Mouse (Mus musculus) kidney, embryonic 15.5 days (tissue): ENCODE measurements around the gene Icmt. TPM values are rescaled to one million over a fixed set of nuclear protein-coding genes. Genes with fewer than 3 reads are reported as not detected.

Experiments used
- ATAC-seq: fragments of 200-750 bp; cut with Nextera tagmentation; replicated peaks from 2 replicates; pipeline ENCODE4 v1.8.0; 2017; ENCODE audit warnings: moderate TSS enrichment; ENCODE audit not compliant: low FRiP score
- H3K27ac ChIP-seq: fragments of 300-500 bp; sonication (generic); 2 replicates; pipeline ENCODE4 v1.5.1; 2015; ENCODE audit warnings: mild to moderate bottlenecking, inconsistent platforms
- H3K27me3 ChIP-seq: fragments of 300-500 bp; sonication (generic); 2 replicates; pipeline ENCODE4 v1.6.1; 2015; ENCODE audit warnings: inconsistent platforms
- H3K36me3 ChIP-seq: fragments of 300-500 bp; sonication (generic); 2 replicates; pipeline ENCODE4 v1.6.1; 2015; ENCODE audit warnings: inconsistent platforms
- H3K4me1 ChIP-seq: fragments of 300-500 bp; sonication (generic); 2 replicates; pipeline ENCODE4 v1.6.1; 2015; ENCODE audit warnings: inconsistent platforms
- H3K4me2 ChIP-seq: fragments of 300-500 bp; sonication (generic); 2 replicates; pipeline ENCODE4 v1.6.1; 2015; ENCODE audit warnings: moderate library complexity, mild to moderate bottlenecking, inconsistent platforms
- H3K4me3 ChIP-seq: fragments of 300-500 bp; sonication (generic); replicated peaks from 2 replicates; pipeline ENCODE4 v1.5.1; 2015; ENCODE audit warnings: mild to moderate bottlenecking, inconsistent platforms
- H3K9ac ChIP-seq: fragments of 300-500 bp; sonication (generic); 2 replicates; pipeline ENCODE4 v1.6.1; 2015; ENCODE audit warnings: mild to moderate bottlenecking, inconsistent platforms
- H3K9me3 ChIP-seq: fragments of 300-500 bp; sonication (generic); replicated peaks from 2 replicates; pipeline ENCODE4 v1.6.1; 2016; ENCODE audit warnings: inconsistent platforms
- WGBS: fragments of 180-500 bp; shearing (Covaris S2); methylation state at CpG from one replicate; pipeline ENCODE4 v1.1.7; 2015; ENCODE audit warnings: mixed read lengths; 5-methylcytosine and 5-hydroxymethylcytosine counted together
- polyA plus RNA-seq: library from polyadenylated mRNA; unstranded; fragments of >200 nt; fragmentation: Nextera tagmentation; extraction: Ambion mirVana; gene quantifications from 2 replicates; pipeline ENCODE4 v1.2.1, GENCODE M21; 2015

Icmt gene
- polyA plus RNA-seq, 1 experiment from 2014 or later = 28.7 TPM

DNA sequence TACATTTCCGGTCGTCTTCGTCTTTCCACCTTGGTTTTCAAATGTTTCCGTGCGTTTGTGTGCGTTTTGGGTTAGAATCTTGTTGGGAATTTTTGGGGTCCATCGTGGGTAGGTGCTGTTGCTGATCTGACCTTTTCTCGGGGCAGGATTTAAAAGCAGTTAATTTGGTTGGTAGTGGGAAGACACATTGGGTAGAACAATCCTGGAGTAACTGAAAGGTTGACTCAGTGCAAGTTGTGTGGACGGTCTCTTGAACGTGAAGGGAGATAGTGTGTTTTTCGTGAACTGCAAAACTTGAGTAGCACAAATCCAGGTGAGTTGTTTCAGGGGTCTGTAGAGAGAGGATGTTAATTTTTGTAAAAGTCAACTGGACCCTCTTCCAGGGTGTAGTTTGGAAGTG lies 29.5 kb downstream of the Icmt start:
- WGBS = 1% methylated on average over 11 of the region's 11 CpGs
- Histone ChIP-seq H3K9me3 (no peaks in the 10 kb centered on the region), H3K4me1 (peaks cover 18% of the 10 kb centered on the region), H3K4me3 (peak overlapping the region; percentile 99), H3K27ac (peak overlapping the region; percentile 83; the same call in 1 of the 2 replicates), H3K9ac (peak overlapping the region; percentile 99), H3K4me2 (peak overlapping the region; percentile 72), H3K36me3 (peaks cover 42% of the 10 kb centered on the region), H3K27me3 (no peaks in the 10 kb centered on the region)
- no peak for ATAC-seq

DNA sequence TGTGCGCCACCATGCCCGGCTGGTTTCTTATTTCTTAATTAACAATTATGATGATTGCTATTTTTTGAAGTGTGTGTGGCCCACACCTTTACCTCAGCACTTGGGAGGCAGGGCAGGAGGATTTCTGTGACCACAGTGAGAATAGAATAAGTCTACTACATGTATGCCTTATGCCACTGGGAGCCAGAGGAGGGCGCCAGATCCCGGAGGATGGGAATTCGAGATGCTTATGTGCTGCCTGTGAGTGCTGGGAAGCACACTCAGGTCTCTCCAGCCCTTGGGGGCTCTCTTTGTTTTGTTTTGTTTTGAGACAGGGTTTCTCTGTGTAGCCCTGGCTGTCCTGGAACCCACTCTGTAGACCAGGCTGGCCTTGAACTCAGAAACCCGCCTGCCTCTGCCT lies 31.7 kb downstream of the Icmt start:
- Histone ChIP-seq H3K27me3 (no peaks in the 10 kb centered on the region), H3K9me3 (no peaks in the 10 kb centered on the region), H3K27ac (no peak overlapping the region), H3K4me3 (no peak overlapping the region), H3K9ac (no peak overlapping the region), H3K4me2 (no peak overlapping the region), H3K36me3 (peaks cover 63% of the 10 kb centered on the region), H3K4me1 (peaks cover 18% of the 10 kb centered on the region)
- no peak for ATAC-seq
- 75% methylated on average over 6 of the region's 6 CpGs for WGBS

DNA sequence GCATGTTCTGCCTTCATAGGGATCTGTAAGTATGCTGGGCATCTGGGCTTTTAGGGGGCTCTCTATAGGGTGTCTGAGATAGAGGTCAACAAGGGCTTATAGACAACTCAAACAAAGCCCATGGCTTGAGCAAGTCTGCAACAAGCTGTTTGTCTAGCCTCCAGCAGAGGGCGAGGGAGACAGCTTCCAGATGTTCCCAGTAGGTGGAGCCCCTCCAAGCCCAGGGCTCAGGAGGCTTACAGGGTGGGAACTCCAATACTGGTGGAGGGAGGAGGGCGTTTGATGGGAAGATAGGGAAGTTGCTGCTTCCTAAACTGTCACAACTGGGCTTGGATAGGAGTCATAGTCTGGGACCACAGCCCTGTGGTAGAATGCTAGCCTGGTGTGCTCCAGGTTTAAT lies 35.9 kb downstream of the Icmt start:
- Histone ChIP-seq H3K9ac (no peak overlapping the region), H3K27ac (no peak overlapping the region), H3K27me3 (peaks cover 19% of the 10 kb centered on the region), H3K9me3 (no peaks in the 10 kb centered on the region), H3K36me3 (peaks cover 78% of the 10 kb centered on the region), H3K4me1 (peaks cover 2% of the 10 kb centered on the region; the same call in 1 of the 2 replicates), H3K4me3 (no peak overlapping the region), H3K4me2 (no peak overlapping the region)
- peak; percentile 43 for ATAC-seq
- WGBS = 27% methylated on average over 2 of the region's 2 CpGs

DNA sequence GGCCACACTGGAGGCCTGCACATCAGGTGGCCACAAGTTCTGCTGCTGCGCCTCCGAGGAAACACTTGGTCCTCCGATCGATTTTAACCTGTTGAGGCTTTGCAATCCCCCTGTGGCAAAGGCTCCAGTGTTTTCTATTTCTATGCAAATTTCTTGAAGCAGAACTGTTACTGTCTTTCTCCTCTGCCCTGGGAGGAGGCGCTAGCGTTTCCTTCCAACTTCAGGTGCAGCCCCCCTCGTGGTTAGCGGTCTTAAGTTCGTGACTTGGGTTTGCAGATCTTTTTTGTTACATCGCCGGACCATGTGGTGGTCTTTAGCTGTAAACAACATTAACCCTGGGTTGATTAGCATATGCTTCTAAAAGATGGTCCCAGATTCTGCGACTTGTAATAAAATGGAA lies 36.6 kb downstream of the Icmt start:
- no peak overlapping the region for H3K9ac ChIP-seq
- no peaks in the 10 kb centered on the region for H3K9me3 ChIP-seq
- WGBS = 94% methylated on average over 12 of the region's 12 CpGs
- H3K27me3 ChIP-seq = peaks cover 25% of the 10 kb centered on the region
- H3K4me1 ChIP-seq = peaks cover 5% of the 10 kb centered on the region
- peaks cover 72% of the 10 kb centered on the region for H3K36me3 ChIP-seq
- no peak for ATAC-seq
- no peak overlapping the region for H3K27ac ChIP-seq
- no peak overlapping the region for H3K4me2 ChIP-seq
- H3K4me3 ChIP-seq = no peak overlapping the region

DNA sequence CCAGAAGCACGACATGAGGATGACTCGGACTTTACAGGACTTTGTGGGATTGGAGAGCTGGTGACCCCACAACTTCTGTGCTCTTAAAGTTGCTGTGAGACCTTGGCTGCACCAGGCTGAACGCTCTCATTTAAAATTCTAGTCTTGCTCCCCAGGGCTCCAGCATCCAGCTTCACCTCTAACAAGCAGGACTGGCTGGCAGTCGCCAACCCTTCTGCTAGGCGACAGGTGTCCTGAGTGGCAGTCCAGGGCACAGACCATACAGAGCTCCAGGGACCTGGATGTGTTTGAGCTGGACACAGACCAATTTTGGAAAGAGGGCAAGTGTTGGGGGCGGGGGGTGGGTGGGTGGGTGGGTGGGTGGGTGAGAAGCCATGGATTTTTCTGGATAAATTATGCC lies 40.7 kb downstream of the Icmt start:
- Histone ChIP-seq H3K4me1 (peaks cover 25% of the 10 kb centered on the region), H3K27ac (no peak overlapping the region), H3K4me3 (no peak overlapping the region), H3K4me2 (no peak overlapping the region; the same call in 1 of the 2 replicates), H3K9ac (no peak overlapping the region), H3K27me3 (peaks cover 66% of the 10 kb centered on the region), H3K36me3 (peaks cover 30% of the 10 kb centered on the region), H3K9me3 (no peaks in the 10 kb centered on the region)
- no peak for ATAC-seq
- 25% methylated on average over 6 of the region's 6 CpGs for WGBS

DNA sequence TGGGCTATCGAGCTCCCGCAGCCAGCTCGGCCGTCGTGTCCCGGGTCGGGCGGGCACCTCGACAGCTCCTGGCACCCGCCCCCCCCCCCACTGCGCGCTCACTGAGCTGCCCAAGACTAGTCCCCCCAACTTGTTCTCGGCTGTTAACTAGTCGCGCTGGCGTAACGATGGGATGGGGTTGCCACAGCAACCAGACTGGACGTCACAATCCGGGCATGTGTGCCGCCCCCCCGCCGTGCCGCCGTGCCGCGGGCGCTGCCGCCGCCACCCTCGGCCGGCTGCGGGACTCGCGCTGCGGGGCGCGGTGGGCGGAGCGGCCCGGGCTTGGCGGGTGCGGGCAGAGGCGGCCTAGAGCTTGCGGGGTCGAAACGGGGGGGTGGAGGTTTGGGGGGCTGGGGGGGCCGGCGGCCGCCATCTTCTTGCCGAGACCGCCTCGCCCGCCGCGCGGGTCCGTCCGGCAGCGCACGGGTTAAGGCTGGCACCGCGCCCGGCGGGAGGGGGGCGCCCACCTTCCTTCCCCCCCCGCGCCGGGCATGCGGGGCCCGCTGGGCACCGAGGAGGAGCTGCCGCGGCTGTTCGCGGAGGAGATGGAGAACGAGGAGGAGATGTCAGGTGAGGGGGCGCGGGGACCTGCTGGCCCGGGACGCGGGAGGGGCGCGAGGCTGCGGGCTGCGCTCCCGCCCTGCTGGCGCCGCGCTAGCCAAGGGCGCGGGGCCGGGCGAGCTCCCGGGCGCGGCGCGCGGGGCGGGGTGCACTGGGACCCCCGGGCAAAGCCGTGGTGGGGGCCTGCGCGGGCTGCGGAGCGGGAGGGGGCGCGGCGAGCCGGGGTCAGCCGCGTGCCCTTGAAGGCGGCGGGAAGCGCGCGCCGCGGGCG lies 41.6 kb downstream of the Icmt start, which contains the start of gene Chd5:
TSS of gene Chd5 (plus strand) at position 233 of the 874 bp plus-strand sequence.
- peaks cover 75% of the 10 kb centered on the region for H3K27me3 ChIP-seq
- H3K4me1 ChIP-seq = peaks cover 25% of the 10 kb centered on the region
- 0 out of 2 replicates have a peak, but pooled peaks have one; percentile 9 for ATAC-seq
- peaks cover 21% of the 10 kb centered on the region for H3K36me3 ChIP-seq
- H3K27ac ChIP-seq = no peak within 1 kb of the TSS
- peak within 1 kb of the TSS; percentile 49 for H3K9ac ChIP-seq
- H3K4me3 ChIP-seq = peak within 1 kb of the TSS; percentile 57
- H3K4me2 ChIP-seq = peak within 1 kb of the TSS; percentile 99
- 2% methylated on average over 91 of the region's 120 CpGs for WGBS
- H3K9me3 ChIP-seq = no peaks in the 10 kb centered on the region

DNA sequence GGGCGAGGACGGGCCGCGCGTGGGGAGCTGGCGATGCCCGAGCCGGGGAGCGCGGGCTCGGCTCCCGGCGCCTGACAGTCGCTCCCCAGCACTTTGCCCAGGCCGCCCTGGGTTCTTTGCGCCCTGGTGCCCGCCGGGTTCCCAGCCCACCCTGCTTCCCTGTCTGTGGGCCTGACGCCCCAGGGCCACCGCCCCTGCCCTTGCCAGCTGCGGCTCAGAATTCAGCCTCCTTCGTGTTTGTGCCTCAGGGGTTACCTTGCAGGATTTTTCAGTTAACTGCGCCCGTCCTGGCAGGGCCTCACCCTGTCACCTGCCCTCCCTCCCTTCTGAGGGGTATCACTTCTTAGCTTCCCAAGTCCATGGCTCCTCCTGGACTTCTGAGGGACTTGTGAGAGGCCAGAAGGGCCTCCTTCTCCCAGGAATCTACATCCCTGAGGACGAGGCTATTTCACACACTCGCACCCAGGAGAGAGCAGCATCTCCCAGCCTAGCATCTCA lies 42.3 kb downstream of the Icmt start:
- ATAC-seq = no peak; the same call in 1 of the 2 replicates
- 2% methylated on average over 25 of the region's 26 CpGs for WGBS
- Histone ChIP-seq H3K4me1 (peaks cover 25% of the 10 kb centered on the region), H3K4me2 (peak overlapping the region; percentile 99), H3K4me3 (peak overlapping the region; percentile 57), H3K9me3 (no peaks in the 10 kb centered on the region), H3K27ac (no peak overlapping the region), H3K27me3 (peaks cover 81% of the 10 kb centered on the region), H3K9ac (peak overlapping the region; percentile 49; the same call in 1 of the 2 replicates), H3K36me3 (peaks cover 14% of the 10 kb centered on the region)

DNA sequence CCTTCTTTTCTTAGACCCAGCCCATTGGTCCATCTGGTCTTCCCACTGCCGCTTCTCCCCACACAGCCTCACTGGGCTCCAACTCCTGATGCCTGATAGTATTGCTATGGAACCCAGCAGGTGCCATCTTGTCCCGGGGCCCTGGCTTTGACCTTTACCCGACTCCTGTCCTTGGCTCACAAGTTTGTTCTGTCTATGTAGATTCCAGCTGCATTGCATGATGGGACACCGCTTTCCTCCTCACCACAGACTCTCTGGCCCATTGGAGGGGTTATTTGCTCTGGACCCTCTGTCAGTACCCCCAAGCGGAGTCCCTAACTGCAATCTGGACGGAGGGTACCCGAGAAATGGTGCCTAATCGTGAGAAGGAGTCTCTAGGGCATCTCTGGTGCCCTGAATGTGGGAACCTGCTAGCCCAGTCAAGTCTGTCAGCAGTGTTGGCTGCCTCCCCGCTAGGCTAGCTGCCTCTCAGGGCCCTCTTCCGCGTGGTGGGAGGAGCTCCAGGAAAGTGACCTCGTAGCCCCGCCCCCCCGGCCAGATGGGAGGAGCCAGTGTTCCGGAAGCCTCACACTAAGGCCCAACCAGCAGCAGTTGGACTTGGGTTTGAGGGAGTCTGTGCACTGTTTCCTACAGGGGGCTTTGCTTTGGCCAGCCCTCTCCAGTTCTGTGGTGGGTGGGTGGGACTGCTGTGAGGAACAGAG lies 43.7 kb downstream of the Icmt start:
- H3K27me3 ChIP-seq = peaks cover 84% of the 10 kb centered on the region

DNA sequence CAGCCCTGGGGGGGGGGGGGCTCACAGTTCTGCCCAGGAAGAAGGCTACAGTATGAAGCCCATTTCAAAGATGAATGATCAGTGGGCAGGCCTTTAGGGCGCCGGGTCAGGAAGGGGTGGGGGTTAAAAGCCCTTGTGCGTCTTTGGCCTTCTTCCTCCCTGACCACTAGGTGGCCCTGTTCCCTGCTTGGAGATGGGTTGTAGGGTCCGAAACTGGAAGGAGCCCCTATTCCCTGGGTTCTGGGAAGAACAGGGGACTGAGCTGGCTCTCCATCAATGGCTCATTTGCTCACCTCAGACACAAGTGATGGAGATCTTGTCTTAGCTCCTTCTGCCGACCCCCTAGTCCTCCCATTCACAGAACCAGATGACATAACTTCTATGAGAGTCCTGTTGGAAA lies 46.3 kb downstream of the Icmt start:
- no peak overlapping the region for H3K4me3 ChIP-seq
- no peaks in the 10 kb centered on the region for H3K36me3 ChIP-seq
- WGBS = 8% methylated on average over 5 of the region's 5 CpGs
- no peaks in the 10 kb centered on the region for H3K9me3 ChIP-seq
- H3K4me1 ChIP-seq = peaks cover 32% of the 10 kb centered on the region
- H3K4me2 ChIP-seq = no peak overlapping the region
- H3K9ac ChIP-seq = no peak overlapping the region
- no peak for ATAC-seq
- H3K27me3 ChIP-seq = peaks cover 75% of the 10 kb centered on the region
- H3K27ac ChIP-seq = no peak overlapping the region

More for the DNA sequence above, 43.7 kb downstream of the Icmt start:
- Histone ChIP-seq H3K4me1 (peaks cover 34% of the 10 kb centered on the region), H3K4me3 (no peak overlapping the region), H3K4me2 (no peak overlapping the region), H3K9ac (no peak overlapping the region), H3K36me3 (0 out of 2 replicates have a peak, but pooled peaks cover under 1% of the 10 kb centered on the region), H3K27ac (no peak overlapping the region), H3K9me3 (no peaks in the 10 kb centered on the region)
- ATAC-seq = no peak
- 38% methylated on average over 15 of the region's 15 CpGs for WGBS

DNA sequence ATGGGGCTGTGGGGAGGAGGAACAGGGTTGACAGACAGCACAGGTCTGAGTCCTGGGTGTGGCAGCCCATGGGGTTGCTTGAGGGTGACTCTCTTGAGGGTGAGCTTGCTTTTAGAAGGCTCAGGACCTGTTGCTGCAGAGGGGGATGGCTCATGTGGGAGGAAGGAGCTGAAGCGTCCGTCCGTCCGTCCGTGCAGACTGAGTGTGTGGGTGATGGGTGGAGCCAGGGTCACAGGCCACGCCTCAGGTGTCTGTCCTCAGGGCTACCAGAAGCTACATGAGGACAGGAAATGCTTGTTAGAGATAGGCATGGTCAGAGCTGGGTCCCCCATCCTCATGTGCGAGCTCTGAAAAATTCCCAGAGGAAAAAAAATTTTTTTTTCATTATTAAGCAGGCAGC lies 47.6 kb downstream of the Icmt start:
- Histone ChIP-seq H3K9ac (no peak overlapping the region), H3K27ac (no peak overlapping the region)
- 48% methylated on average over 7 of the region's 7 CpGs for WGBS

DNA sequence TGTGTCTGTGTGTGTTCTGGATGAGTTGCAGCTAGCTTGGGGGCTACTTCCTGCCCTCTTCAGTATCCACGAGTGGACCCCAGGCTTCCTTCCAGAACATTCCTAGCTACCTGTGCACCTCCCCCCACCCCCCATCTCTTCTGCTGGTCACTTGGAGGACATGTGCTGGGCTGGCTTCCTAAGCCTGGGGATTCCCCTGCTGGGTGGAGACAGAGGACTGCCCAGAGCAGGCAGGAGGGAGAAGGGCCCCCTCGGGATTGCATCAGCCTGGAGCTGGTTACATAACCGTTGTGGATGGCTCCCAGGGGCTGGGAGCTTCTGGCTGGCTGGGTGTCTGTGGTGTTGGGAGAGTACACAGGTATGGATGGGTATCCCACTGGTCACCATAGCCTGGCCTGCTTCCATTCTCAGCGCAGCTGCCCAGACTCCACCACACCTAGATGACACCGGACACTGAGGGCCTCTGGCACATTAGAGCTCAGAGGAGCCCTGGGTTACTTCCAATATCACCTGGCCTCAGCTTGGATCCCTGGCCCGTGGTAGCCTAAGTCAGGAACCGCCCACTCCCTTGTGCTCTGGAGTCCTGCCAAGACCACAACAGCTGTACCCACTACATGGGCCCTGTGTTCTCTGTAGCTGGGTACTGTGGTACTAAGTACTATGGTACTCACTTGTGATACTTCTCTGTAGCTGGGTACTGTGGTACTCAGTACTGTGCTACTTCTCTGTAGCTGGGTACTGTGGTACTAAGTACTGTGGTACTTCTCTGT lies 48.3 kb downstream of the Icmt start:
- no peak overlapping the region for H3K27ac ChIP-seq
- WGBS = 48% methylated on average over 7 of the region's 7 CpGs
- peaks cover 75% of the 10 kb centered on the region for H3K27me3 ChIP-seq
- H3K9ac ChIP-seq = no peak overlapping the region
- no peak overlapping the region for H3K4me2 ChIP-seq
- no peak overlapping the region for H3K4me3 ChIP-seq
- H3K9me3 ChIP-seq = no peaks in the 10 kb centered on the region
- no peak for ATAC-seq
- peaks cover 21% of the 10 kb centered on the region for H3K4me1 ChIP-seq
- no peaks in the 10 kb centered on the region for H3K36me3 ChIP-seq

More for the DNA sequence above, 47.6 kb downstream of the Icmt start:
- Histone ChIP-seq H3K4me1 (peaks cover 19% of the 10 kb centered on the region), H3K4me2 (no peak overlapping the region), H3K36me3 (no peaks in the 10 kb centered on the region), H3K27me3 (peaks cover 75% of the 10 kb centered on the region), H3K9me3 (no peaks in the 10 kb centered on the region), H3K4me3 (no peak overlapping the region)
- no peak for ATAC-seq
